Mouse (Mus musculus): Measurements from ENCODE around the gene Defa26. TPM values are rescaled to one million over a fixed set of nuclear protein-coding genes. Genes with fewer than 3 reads are reported as not detected.

Gene Defa26
- polyA plus RNA-seq (2015; fragmentation: Nextera tagmentation; extraction: Ambion mirVana): not detected in 2 replicates

DNA sequence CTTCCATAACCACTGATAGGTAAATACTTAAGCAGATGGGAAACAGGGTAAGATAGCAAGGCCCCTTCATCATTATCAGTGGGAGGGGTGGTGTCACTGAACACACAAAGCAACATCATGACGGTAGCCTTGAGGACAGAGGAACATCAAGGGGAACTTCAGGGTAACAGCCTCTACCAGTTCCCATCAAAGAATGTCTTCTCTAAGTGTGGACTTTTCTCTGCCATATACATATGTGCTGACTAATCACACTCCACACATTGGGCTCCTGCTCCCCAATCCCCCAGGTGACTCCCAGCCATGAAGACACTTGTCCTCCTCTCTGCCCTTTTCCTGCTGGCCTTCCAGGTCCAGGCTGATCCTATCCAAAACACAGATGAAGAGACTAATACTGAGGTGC, at the start of gene Defa26:
Gene Defa26, plus strand, starts transcription at position 301 of the 400 bp plus-strand sequence.

DNA sequence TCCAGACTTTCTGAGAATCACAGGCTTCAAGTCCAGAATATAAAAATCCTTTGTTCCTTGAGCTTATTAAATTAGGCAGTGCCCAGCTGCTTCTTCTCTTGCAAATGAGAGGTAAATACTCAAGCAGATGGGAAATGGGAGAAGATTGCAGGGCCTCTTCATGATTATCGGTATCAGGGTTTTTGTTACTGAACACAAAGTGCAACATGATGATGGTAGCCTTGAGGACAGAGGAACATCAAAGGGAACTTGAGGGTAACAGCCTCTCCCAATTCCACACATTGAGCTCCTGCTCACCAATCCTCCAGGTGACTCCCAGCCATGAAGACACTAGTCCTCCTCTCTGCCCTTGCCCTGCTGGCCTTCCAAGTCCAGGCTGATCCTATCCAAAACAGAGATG, 35.3 kb upstream of the Defa26 start, which contains the start of gene Defa28:
Gene Defa28, plus strand, starts transcription at position 301 of the 400 bp plus-strand sequence.

DNA sequence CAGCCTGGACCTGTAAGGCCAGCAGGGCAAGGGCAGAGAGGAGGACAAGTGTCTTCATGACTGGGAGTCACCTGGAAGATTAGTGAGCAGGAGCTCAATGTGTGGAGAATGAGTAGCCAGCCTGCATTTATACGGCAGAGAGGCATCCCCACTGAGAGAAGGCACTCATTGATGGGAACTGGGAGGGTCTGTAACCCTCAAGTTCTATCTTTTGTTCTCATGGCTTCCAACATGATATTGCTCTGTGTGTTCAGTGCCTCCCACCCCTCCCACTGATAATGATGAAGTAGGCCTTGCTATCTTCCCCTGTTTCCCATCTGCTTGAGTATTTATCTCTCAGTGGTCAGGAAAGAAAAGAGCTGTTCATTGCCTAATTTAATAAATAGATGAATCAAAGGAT, 23.6 kb upstream of the Defa26 start, which contains the start of gene Gm7861:
Gene Gm7861, minus strand, starts transcription at position 101 of the 400 bp plus-strand sequence.

DNA sequence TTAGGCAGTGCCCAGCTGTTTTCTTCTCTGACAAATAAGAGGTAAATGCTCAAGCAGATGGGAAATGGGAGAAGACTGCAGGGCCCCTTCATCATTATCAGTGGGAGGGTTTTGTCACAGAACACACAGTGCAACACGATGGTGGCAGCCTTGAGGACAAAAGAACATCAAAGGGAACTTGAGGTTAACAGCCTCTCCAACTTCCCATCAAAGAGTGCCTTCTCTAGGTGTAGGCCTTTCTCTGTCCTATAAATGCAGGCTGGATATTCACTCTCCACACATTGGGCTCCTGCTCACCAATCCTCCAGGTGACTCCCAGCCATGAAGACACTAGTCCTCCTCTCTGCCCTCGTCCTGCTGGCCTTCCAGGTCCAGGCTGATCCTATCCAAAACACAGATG, 37.5 kb downstream of the Defa26 start, which contains the start of gene Defa17:
Gene Defa17, plus strand, starts transcription at position 301 of the 400 bp plus-strand sequence.

DNA sequence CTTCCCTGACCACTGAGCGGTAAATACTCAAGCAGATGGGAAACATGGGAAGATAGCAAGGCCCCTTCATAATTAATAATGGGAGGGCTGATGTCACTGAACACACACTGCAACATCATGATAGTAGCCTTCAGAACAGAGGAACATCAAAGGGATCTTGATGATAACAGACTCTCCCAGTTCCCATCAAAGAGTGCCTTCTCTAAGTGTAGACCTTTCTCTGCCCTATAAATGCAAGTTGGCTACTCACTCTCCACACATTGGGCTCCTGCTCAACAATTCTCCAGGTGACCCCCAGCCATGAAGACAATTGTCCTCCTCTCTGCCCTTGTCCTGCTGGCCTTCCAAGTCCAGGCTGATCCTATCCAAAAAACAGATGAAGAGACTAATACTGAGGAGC, 47.5 kb downstream of the Defa26 start, which contains the start of gene Defa34:
Gene Defa34, plus strand, starts transcription at position 301 of the 400 bp plus-strand sequence.

Other genes starting within 250 kb of the Defa26 start
- not detected in 2 replicates for gene Defa2, start 239.7 kb upstream of the Defa26 start, polyA plus RNA-seq (2015; fragmentation: Nextera tagmentation; extraction: Ambion mirVana)
- not detected in 2 replicates for gene Defa33, start 226.4 kb upstream of the Defa26 start, polyA plus RNA-seq (2015; fragmentation: Nextera tagmentation; extraction: Ambion mirVana)
- not detected in 2 replicates for gene Defa36, start 190.8 kb upstream of the Defa26 start, polyA plus RNA-seq (2015; fragmentation: Nextera tagmentation; extraction: Ambion mirVana)
- not detected in 2 replicates for gene Gm7849, start 161.6 kb upstream of the Defa26 start, polyA plus RNA-seq (2015; fragmentation: Nextera tagmentation; extraction: Ambion mirVana)
- not detected in 2 replicates for gene Defa20, start 108.9 kb upstream of the Defa26 start, polyA plus RNA-seq (2015; fragmentation: Nextera tagmentation; extraction: Ambion mirVana)
- gene Defa32, start 89.2 kb upstream of the Defa26 start, polyA plus RNA-seq (2015; fragmentation: Nextera tagmentation; extraction: Ambion mirVana): not detected in 2 replicates
- not detected in 2 replicates for gene Defa37, start 52.8 kb upstream of the Defa26 start, polyA plus RNA-seq (2015; fragmentation: Nextera tagmentation; extraction: Ambion mirVana)
- not detected in 2 replicates for gene Defa28, start 35.2 kb upstream of the Defa26 start, polyA plus RNA-seq (2015; fragmentation: Nextera tagmentation; extraction: Ambion mirVana)
- gene Gm7861, start 23.7 kb upstream of the Defa26 start, polyA plus RNA-seq (2015; fragmentation: Nextera tagmentation; extraction: Ambion mirVana): not detected in 2 replicates
- gene Defa17, start 37.6 kb downstream of the Defa26 start, polyA plus RNA-seq (2015; fragmentation: Nextera tagmentation; extraction: Ambion mirVana): not detected in 2 replicates
- gene Defa34, start 47.6 kb downstream of the Defa26 start, polyA plus RNA-seq (2015; fragmentation: Nextera tagmentation; extraction: Ambion mirVana): not detected in 2 replicates
- gene AY761184, start 85.5 kb downstream of the Defa26 start, polyA plus RNA-seq (2015; fragmentation: Nextera tagmentation; extraction: Ambion mirVana): not detected in 2 replicates
- gene Defa24, start 116.3 kb downstream of the Defa26 start, polyA plus RNA-seq (2015; fragmentation: Nextera tagmentation; extraction: Ambion mirVana): not detected in 2 replicates
- gene Defb50, start 205.4 kb downstream of the Defa26 start, polyA plus RNA-seq (2015; fragmentation: Nextera tagmentation; extraction: Ambion mirVana): not detected in 2 replicates
- not detected in 2 replicates for gene Defb2, start 221.7 kb downstream of the Defa26 start, polyA plus RNA-seq (2015; fragmentation: Nextera tagmentation; extraction: Ambion mirVana)
- not detected in 2 replicates for gene Defb10, start 240.7 kb downstream of the Defa26 start, polyA plus RNA-seq (2015; fragmentation: Nextera tagmentation; extraction: Ambion mirVana)

Measured in urinary bladder, postnatal 0 days (tissue).